Mouse (Mus musculus): Measurements from ENCODE around the gene Cit. TPM values are rescaled to one million over a fixed set of nuclear protein-coding genes. Genes with fewer than 3 reads are reported as not detected.

The Cit gene
- polyA plus RNA-seq, 1 experiment from 2014 or later, result 30.7 TPM

- Histone ChIP-seq H3K9ac (ENCODE audit: low read length) (no peak overlapping the region), H3K9me3 (ENCODE audit: control insufficient read depth, low read length) (no peaks in the 10 kb centered on the region), H3K27me3 (ENCODE audit: control insufficient read depth, insufficient read depth, low read length) (no peaks in the 10 kb centered on the region), H3K4me1 (ENCODE audit: control insufficient read depth, insufficient read depth, low read length) (no peaks in the 10 kb centered on the region), H3K27ac (replicated peaks; ENCODE audit: low read depth, low read length) (no peak overlapping the region), H3K4me2 (ENCODE audit: low read depth, severe bottlenecking) (no peak overlapping the region), H3K4me3 (ENCODE audit: low read depth, low read length) (no peak overlapping the region), H3K36me3 (ENCODE audit: control insufficient read depth, insufficient read depth, low read length) (peaks cover 17% of the 10 kb centered on the region)
- ATAC-seq (ENCODE audit: insufficient number of reproducible peaks, low FRiP score, low TSS enrichment, low read depth), result no peak
- WGBS, result 90% methylated on average over 12 of the region's 12 CpGs
- no peak for DNase-seq (ENCODE audit: low spot score)
Observed at GRCm38 (mm10) chr5:115854370-115854769, 9.3 kb downstream of the Cit start.

GRCm38 (mm10) chr5:115858652-115859051 lies 13.6 kb downstream of the Cit start:
- 76% methylated on average over 6 of the region's 6 CpGs for WGBS
- Histone ChIP-seq H3K4me1 (ENCODE audit: control insufficient read depth, insufficient read depth, low read length) (no peaks in the 10 kb centered on the region), H3K27ac (replicated peaks; ENCODE audit: low read depth, low read length) (no peak overlapping the region), H3K9me3 (ENCODE audit: control insufficient read depth, low read length) (no peaks in the 10 kb centered on the region), H3K4me3 (ENCODE audit: low read depth, low read length) (no peak overlapping the region), H3K9ac (ENCODE audit: low read length) (no peak overlapping the region), H3K27me3 (ENCODE audit: control insufficient read depth, insufficient read depth, low read length) (no peaks in the 10 kb centered on the region), H3K36me3 (ENCODE audit: control insufficient read depth, insufficient read depth, low read length) (peaks cover 3% of the 10 kb centered on the region; the same call in 1 of the 2 replicates), H3K4me2 (ENCODE audit: low read depth, severe bottlenecking) (no peak overlapping the region)
- ATAC-seq (ENCODE audit: insufficient number of reproducible peaks, low FRiP score, low TSS enrichment, low read depth) (no peak), DNase-seq (ENCODE audit: low spot score) (peak; percentile 32)

- Histone ChIP-seq H3K27ac (replicated peaks; ENCODE audit: low read depth, low read length) (no peak overlapping the region), H3K9ac (ENCODE audit: low read length) (no peak overlapping the region), H3K4me1 (ENCODE audit: control insufficient read depth, insufficient read depth, low read length) (no peaks in the 10 kb centered on the region), H3K4me3 (ENCODE audit: low read depth, low read length) (no peak overlapping the region), H3K4me2 (ENCODE audit: low read depth, severe bottlenecking) (no peak overlapping the region), H3K36me3 (ENCODE audit: control insufficient read depth, insufficient read depth, low read length) (peaks cover 1% of the 10 kb centered on the region; the same call in 1 of the 2 replicates), H3K9me3 (ENCODE audit: control insufficient read depth, low read length) (no peaks in the 10 kb centered on the region), H3K27me3 (ENCODE audit: control insufficient read depth, insufficient read depth, low read length) (no peaks in the 10 kb centered on the region)
- no peak for DNase-seq (ENCODE audit: low spot score)
- ATAC-seq (ENCODE audit: insufficient number of reproducible peaks, low FRiP score, low TSS enrichment, low read depth), result no peak
- 84% methylated on average over 9 of the region's 9 CpGs for WGBS
Observed at GRCm38 (mm10) chr5:115859461-115859860, 14.4 kb downstream of the Cit start.

GRCm38 (mm10) chr5:115861991-115862390 lies 16.9 kb downstream of the Cit start:
- no peak for ATAC-seq (ENCODE audit: insufficient number of reproducible peaks, low FRiP score, low TSS enrichment, low read depth)
- 97% methylated on average over 10 of the region's 10 CpGs for whole genome bisulfite sequencing
- H3K36me3 ChIP-seq (ENCODE audit: control insufficient read depth, insufficient read depth, low read length), result peaks cover 2% of the 10 kb centered on the region; the same call in 1 of the 2 replicates
- H3K4me3 ChIP-seq (ENCODE audit: low read depth, low read length), result no peak overlapping the region
- no peaks in the 10 kb centered on the region for H3K27me3 ChIP-seq (ENCODE audit: control insufficient read depth, insufficient read depth, low read length)
- no peak for DNase-seq (ENCODE audit: low spot score)
- no peak overlapping the region for H3K27ac ChIP-seq (replicated peaks; ENCODE audit: low read depth, low read length)
- no peak overlapping the region for H3K9ac ChIP-seq (ENCODE audit: low read length)
- H3K4me1 ChIP-seq (ENCODE audit: control insufficient read depth, insufficient read depth, low read length), result no peaks in the 10 kb centered on the region
- H3K4me2 ChIP-seq (ENCODE audit: low read depth, severe bottlenecking), result no peak overlapping the region
- no peaks in the 10 kb centered on the region for H3K9me3 ChIP-seq (ENCODE audit: control insufficient read depth, low read length)

- Histone ChIP-seq H3K27me3 (ENCODE audit: control insufficient read depth, insufficient read depth, low read length) (no peaks in the 10 kb centered on the region), H3K27ac (replicated peaks; ENCODE audit: low read depth, low read length) (no peak overlapping the region), H3K4me2 (ENCODE audit: low read depth, severe bottlenecking) (no peak overlapping the region), H3K4me3 (ENCODE audit: low read depth, low read length) (no peak overlapping the region), H3K4me1 (ENCODE audit: control insufficient read depth, insufficient read depth, low read length) (no peaks in the 10 kb centered on the region), H3K9me3 (ENCODE audit: control insufficient read depth, low read length) (no peaks in the 10 kb centered on the region), H3K9ac (ENCODE audit: low read length) (no peak overlapping the region), H3K36me3 (ENCODE audit: control insufficient read depth, insufficient read depth, low read length) (0 out of 2 replicates have a peak, but pooled peaks cover 2% of the 10 kb centered on the region)
- ATAC-seq (ENCODE audit: insufficient number of reproducible peaks, low FRiP score, low TSS enrichment, low read depth), result no peak
- DNase-seq (ENCODE audit: low spot score), result no peak
- WGBS, result 93% methylated on average over 10 of the region's 10 CpGs
Observed at GRCm38 (mm10) chr5:115862439-115862838, 17.4 kb downstream of the Cit start.

- no peak for ATAC-seq (ENCODE audit: insufficient number of reproducible peaks, low FRiP score, low TSS enrichment, low read depth)
- WGBS, result 85% methylated on average over 11 of the region's 11 CpGs
- no peak overlapping the region for H3K27ac ChIP-seq (replicated peaks; ENCODE audit: low read depth, low read length)
- no peak overlapping the region for H3K4me3 ChIP-seq (ENCODE audit: low read depth, low read length)
- 0 out of 2 replicates have a peak, but pooled peaks cover 2% of the 10 kb centered on the region for H3K36me3 ChIP-seq (ENCODE audit: control insufficient read depth, insufficient read depth, low read length)
- no peaks in the 10 kb centered on the region for H3K9me3 ChIP-seq (ENCODE audit: control insufficient read depth, low read length)
- no peaks in the 10 kb centered on the region for H3K27me3 ChIP-seq (ENCODE audit: control insufficient read depth, insufficient read depth, low read length)
- no peaks in the 10 kb centered on the region for H3K4me1 ChIP-seq (ENCODE audit: control insufficient read depth, insufficient read depth, low read length)
- no peak overlapping the region for H3K4me2 ChIP-seq (ENCODE audit: low read depth, severe bottlenecking)
- no peak overlapping the region for H3K9ac ChIP-seq (ENCODE audit: low read length)
- DNase-seq (ENCODE audit: low spot score), result no peak
Observed at GRCm38 (mm10) chr5:115866296-115866695, 21.2 kb downstream of the Cit start.

GRCm38 (mm10) chr5:115868540-115868939 lies 23.5 kb downstream of the Cit start:
- no peaks in the 10 kb centered on the region for H3K4me1 ChIP-seq (ENCODE audit: control insufficient read depth, insufficient read depth, low read length)
- no peak overlapping the region for H3K4me2 ChIP-seq (ENCODE audit: low read depth, severe bottlenecking)
- ATAC-seq (ENCODE audit: insufficient number of reproducible peaks, low FRiP score, low TSS enrichment, low read depth), result no peak
- no peaks in the 10 kb centered on the region for H3K9me3 ChIP-seq (ENCODE audit: control insufficient read depth, low read length)
- 0 out of 2 replicates have a peak, but pooled peaks cover 2% of the 10 kb centered on the region for H3K36me3 ChIP-seq (ENCODE audit: control insufficient read depth, insufficient read depth, low read length)
- H3K4me3 ChIP-seq (ENCODE audit: low read depth, low read length), result no peak overlapping the region
- no peak for DNase-seq (ENCODE audit: low spot score)
- WGBS, result 86% methylated on average over 12 of the region's 12 CpGs
- H3K9ac ChIP-seq (ENCODE audit: low read length), result no peak overlapping the region
- no peaks in the 10 kb centered on the region for H3K27me3 ChIP-seq (ENCODE audit: control insufficient read depth, insufficient read depth, low read length)
- H3K27ac ChIP-seq (replicated peaks; ENCODE audit: low read depth, low read length), result no peak overlapping the region

- no peaks in the 10 kb centered on the region for H3K9me3 ChIP-seq (ENCODE audit: control insufficient read depth, low read length)
- no peak overlapping the region for H3K4me3 ChIP-seq (ENCODE audit: low read depth, low read length)
- H3K4me2 ChIP-seq (ENCODE audit: low read depth, severe bottlenecking), result no peak overlapping the region
- H3K27ac ChIP-seq (replicated peaks; ENCODE audit: low read depth, low read length), result no peak overlapping the region
- ATAC-seq (ENCODE audit: insufficient number of reproducible peaks, low FRiP score, low TSS enrichment, low read depth) (no peak), DNase-seq (ENCODE audit: low spot score) (no peak)
- H3K36me3 ChIP-seq (ENCODE audit: control insufficient read depth, insufficient read depth, low read length), result 0 out of 2 replicates have a peak, but pooled peaks cover 2% of the 10 kb centered on the region
- H3K9ac ChIP-seq (ENCODE audit: low read length), result no peak overlapping the region
- no peaks in the 10 kb centered on the region for H3K4me1 ChIP-seq (ENCODE audit: control insufficient read depth, insufficient read depth, low read length)
- H3K27me3 ChIP-seq (ENCODE audit: control insufficient read depth, insufficient read depth, low read length), result no peaks in the 10 kb centered on the region
- WGBS, result 91% methylated on average over 15 of the region's 15 CpGs
Observed at GRCm38 (mm10) chr5:115869198-115869597, 24.1 kb downstream of the Cit start.

GRCm38 (mm10) chr5:115871153-115871552 lies 26.1 kb downstream of the Cit start:
- ATAC-seq (ENCODE audit: insufficient number of reproducible peaks, low FRiP score, low TSS enrichment, low read depth), result no peak
- Histone ChIP-seq H3K4me3 (ENCODE audit: low read depth, low read length) (no peak overlapping the region), H3K27ac (replicated peaks; ENCODE audit: low read depth, low read length) (no peak overlapping the region), H3K9ac (ENCODE audit: low read length) (no peak overlapping the region), H3K9me3 (ENCODE audit: control insufficient read depth, low read length) (no peaks in the 10 kb centered on the region), H3K4me1 (ENCODE audit: control insufficient read depth, insufficient read depth, low read length) (no peaks in the 10 kb centered on the region), H3K36me3 (ENCODE audit: control insufficient read depth, insufficient read depth, low read length) (peaks cover 2% of the 10 kb centered on the region; the same call in 1 of the 2 replicates), H3K27me3 (ENCODE audit: control insufficient read depth, insufficient read depth, low read length) (no peaks in the 10 kb centered on the region), H3K4me2 (ENCODE audit: low read depth, severe bottlenecking) (no peak overlapping the region)
- 93% methylated on average over 10 of the region's 10 CpGs for WGBS
- no peak for DNase-seq (ENCODE audit: low spot score)

All from limb, embryonic 11.5 days (tissue).